Mouse (Mus musculus) neural tube, embryonic 10.5 days (tissue): ENCODE data around the gene Pde7b.
A peak's percentile ranks its signal among the peaks of the same experiment; 100 is the strongest.
"Not testable (repeated sequence)": the region's sequence is repeated elsewhere in the genome, so short reads cannot be mapped to it uniquely, and the experiment has no call there.

Experiments used
- DNase-seq: peaks from one replicate; pipeline ENCODE4 v3.0.0-alpha.2; 2017; ENCODE audit warnings: low spot score; ENCODE audit errors: extremely low spot score

Pde7b gene

DNA sequence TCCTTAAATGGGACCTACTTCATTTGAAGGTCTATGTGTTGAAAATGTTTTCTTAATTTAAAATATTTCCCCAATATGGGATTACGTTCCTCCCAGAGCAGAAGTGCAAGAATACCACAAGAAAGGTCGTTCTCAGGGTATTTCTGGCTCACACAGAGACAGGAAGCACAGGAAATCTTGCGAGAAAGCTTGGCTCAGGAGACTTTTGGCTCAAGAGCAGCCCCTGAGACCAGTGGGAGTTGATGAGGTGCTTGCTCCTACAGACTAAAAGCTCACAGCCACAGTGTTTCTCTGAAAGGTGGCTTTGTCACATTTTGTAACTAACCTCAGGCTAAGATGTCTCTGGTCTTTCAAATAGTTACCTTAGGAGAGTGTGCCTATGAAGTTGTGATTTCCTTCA lies 174.1 kb downstream of the Pde7b start:
- no peak for DNase-seq

GRCm38 (mm10) chr10:20550161-20550560 lies 174.7 kb downstream of the Pde7b start:
- DNase-seq = no peak

GRCm38 (mm10) chr10:20548833-20549710 lies 175.8 kb downstream of the Pde7b start:
- peak; percentile 29 for DNase-seq

DNA sequence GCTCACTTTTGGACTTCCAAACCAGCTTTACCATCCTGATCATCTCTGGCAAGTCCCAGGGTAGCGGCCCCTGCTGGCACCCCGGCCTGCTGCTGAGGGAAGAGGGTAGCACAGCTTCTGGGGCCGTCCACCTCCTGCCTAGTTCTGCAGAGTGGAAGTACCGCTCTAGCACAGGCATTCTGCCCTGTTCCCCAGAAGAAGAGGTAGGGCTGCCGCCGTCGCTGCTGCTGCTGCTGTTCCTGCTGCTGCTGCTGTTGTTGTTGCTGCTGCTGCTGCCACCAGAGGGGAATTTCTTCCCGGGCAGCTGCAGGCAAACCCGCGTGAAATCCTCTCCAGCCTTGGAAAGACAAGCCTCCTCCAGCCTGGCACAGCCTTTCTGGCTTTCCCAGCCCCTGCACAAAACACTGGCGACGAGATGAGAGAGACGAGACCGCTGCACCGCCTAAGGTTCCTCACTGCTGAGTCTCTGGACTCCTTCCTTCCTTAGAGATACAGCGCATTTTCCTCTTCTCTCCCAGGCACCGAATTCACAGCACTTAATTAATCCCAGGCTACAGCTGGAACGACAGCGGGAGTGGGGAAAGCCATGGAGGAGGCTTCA lies 176.8 kb downstream of the Pde7b start:
- peak; percentile 71 for DNase-seq

DNA sequence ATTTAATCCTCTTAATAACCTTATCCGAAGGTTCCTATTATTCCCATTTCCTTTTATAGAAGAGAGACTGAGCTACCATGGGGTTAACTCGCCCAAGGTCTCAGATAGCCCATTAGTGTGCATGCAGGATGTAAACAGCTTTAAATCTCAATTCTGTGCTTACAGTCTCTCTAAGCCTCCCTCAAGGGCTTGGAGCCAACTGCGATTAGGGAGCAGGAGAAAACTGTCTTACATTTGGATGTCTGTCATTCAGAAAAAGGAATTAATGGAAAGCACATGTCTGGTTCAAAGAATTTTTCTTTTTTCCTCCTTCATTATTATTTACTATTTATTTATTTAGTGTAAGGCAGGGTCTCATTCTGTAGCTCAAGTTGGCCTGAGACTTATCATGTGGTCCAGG lies 181.8 kb downstream of the Pde7b start:
- no peak for DNase-seq

DNA sequence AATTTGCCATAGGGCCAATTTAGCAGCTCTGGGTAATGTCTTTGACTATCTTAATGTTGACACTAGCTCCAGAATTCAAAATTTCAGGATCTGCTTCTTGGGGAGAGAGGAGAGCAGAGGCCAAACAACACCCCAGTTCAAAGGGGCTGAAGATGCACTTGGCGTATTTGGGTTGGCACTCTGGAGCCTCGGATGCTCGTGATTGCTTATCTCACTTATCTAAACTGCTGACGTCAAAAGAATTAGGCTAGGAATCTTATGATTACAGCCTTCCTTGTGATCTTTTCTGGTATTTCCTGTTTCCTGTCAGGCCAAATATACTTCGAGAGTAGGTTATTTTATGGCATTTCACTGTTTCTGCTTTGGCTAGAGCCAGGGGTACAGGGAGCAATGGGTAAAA lies 191.1 kb downstream of the Pde7b start:
- no peak for DNase-seq

DNA sequence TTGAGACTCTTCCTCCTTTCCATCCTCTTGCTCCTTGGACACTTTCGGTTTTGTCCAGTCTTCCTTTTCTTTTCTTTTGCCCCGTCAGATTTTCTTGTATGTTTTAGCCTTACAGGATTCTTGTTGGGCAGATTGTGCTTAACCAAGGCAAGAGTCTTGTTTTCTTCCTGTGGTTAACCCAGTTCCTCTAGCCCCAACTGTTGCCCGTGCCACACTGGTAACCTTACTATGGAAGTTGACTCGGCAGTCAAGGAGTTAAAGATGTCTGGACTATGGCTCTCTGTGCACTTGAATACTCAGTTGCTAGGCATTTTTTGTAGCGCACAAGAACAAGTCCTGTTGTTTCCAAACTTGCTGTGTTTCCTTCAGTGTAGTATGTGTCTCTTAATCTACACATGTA lies 193.0 kb downstream of the Pde7b start:
- DNase-seq = no peak

GRCm38 (mm10) chr10:20528544-20529411 lies 196.1 kb downstream of the Pde7b start:
- no peak for DNase-seq

DNA sequence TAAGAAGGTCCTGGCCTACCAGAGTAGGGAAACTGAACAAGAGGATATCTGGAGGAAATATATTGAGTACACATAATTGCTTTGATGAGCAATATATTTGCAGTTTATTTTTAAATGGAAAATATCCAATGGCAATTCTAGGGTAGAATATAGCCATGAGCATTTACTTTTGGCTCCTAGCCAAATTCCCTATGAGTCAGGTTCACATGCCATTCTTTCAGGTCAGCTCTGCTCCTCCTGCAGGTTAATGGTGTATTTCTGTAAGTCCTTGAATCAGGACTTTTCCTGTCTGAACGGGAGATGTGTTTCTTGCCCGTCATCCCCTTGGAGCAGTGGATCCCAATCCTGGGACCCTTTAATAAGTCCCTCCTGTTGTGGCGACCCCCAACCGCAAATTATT lies 197.1 kb downstream of the Pde7b start:
- DNase-seq = no peak

DNA sequence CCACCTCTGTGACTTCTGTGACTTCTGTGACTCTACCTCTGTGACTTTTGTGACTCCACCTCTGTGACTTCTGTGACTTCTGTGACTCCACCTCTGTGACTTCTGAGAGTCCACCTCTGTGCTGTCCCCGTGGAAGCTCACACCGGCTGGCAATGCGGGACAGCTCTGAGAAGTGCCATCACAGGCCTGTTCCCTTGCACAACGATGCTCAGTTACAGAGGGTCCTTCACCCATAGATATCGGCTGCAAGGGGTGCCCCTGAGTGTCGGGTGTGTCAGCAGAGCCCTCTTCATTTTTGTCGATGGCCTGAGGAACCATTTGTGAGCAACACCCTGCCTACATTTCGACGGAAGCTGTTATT lies 206.4 kb downstream of the Pde7b start:
- DNase-seq = no peak

- DNase-seq = not testable (repeated sequence)
Measured at GRCm38 (mm10) chr10:20517756-20518528, 206.9 kb downstream of the Pde7b start.

GRCm38 (mm10) chr10:20513891-20514290 lies 211.0 kb downstream of the Pde7b start:
- DNase-seq = no peak

DNA sequence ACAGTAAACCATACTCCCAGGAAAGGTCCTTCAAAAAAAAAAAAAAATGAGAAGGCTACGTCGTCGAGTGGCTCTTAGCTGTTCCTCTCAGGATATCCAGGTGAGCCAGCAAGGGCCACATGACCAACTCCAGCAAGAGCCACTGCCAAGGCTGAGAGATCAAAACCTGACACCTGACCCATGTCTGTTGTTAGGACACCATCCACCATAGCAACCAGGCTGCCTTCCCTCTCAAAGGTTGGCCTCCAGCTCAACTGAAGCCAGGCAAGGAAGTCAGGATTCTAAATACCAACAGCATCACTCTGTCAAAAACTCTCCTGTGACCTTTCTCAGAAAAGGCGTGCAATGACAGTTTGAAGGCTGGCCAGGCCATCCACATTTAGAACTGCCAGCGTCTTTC lies 211.4 kb downstream of the Pde7b start:
- DNase-seq = no peak

DNA sequence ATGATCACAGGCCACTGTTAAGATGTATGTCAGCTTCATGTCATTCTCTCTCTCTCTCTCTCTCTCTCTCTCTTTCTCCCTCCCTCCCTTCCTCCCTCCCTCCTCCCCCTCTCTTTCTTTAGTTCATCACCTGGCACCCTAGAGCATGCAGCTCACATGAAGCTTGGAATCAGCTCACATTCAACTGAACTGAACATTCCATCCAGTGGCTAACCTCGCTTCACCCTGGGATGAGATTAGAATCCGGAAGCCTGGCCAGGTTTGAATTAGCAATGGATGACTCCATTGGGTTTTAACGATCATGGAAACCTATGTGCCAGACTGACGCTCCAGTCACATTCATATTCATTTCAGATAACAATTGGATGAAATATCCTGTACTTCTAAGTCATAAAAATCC lies 215.1 kb downstream of the Pde7b start:
- no peak for DNase-seq

DNA sequence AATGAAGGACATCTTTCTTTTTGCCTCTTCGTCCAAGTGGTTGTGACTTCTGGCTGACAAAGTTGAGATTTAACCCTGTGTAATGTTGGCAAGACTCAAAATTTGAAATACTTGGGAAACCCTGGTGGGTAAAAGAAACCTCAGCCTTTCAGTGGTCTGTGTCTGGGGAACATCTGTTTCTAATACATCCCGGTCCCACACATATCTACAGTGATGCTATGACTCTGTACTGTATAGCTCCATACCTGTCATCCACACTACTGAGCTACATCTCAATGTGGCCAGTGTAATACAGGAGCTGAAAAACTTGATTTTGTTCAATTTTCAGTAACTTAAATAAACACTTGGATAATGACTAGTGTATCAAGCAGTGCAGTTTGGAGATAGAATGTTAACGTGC lies 216.4 kb downstream of the Pde7b start:
- no peak for DNase-seq

DNA sequence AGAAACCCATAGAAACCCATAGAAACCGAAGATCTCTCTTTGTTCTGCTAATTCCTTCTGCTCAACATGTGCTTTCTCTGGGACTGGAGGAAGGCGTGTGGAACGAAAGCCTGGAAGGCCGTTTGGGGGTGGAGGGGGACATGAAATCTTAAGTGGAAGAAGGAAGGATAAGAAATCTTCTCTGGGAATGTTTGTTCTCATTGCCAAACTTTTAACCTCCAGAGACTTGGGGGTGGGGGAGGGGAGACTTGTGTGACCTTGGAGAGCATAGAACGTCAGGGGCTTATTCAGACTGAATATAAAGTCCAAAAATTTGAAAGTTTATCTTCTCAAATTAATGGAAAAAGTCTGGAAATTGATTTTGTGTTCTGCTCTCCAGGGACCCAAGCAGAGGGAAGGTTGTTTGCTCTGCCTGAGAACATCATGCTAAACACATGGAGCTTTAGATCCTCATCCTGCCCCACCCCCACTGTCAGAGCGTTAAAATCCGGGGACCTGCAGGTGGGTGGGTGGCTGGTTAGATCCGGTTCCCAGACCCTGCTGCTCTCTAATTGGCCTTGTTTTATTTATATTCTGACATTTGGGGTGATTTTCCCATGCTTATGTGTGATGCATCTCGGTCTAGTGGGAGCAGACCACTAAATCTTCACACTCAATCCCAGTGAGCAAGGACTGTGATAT lies 217.0 kb downstream of the Pde7b start:
- DNase-seq = no peak

DNA sequence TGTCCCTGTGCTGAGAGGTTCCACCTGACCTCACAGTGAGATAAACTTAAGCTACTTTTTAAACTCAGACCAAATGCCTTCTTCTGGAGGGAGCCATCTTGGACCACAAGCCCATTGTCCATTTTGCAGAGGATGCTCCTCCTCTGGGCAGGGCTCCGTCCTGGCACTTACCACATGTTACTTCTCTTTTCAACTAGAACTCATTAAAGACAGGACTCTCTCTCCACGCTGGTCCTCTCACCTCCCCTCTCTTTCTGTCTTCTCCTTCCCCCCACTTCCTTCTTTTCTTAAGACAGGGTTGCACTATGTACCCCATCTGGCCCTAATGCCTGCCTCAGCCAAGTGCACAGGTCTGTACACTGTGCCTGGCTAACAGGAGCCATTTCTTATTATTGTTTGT lies 217.8 kb downstream of the Pde7b start:
- no peak for DNase-seq

- DNase-seq = no peak
Measured at GRCm38 (mm10) chr10:20505454-20505853, 219.4 kb downstream of the Pde7b start.

DNA sequence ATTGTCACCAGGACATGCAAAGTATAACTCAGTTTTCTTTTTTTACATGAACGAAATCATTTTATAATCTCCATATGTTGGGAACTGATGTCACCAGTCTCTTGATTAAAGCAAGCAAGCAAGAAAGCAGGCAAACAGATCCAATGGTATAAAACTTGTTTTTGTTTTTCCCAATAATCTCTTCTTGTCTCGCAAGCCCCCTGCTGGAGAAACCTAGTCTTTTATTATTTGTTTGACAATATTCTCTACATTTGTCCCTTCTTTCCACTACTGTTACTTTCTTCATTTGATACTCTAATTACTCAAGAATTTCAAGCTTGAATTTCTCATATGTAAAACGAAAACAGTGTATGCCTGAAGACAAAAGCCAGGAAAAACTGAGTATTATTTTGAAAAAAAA lies 220.1 kb downstream of the Pde7b start:
- no peak for DNase-seq

DNA sequence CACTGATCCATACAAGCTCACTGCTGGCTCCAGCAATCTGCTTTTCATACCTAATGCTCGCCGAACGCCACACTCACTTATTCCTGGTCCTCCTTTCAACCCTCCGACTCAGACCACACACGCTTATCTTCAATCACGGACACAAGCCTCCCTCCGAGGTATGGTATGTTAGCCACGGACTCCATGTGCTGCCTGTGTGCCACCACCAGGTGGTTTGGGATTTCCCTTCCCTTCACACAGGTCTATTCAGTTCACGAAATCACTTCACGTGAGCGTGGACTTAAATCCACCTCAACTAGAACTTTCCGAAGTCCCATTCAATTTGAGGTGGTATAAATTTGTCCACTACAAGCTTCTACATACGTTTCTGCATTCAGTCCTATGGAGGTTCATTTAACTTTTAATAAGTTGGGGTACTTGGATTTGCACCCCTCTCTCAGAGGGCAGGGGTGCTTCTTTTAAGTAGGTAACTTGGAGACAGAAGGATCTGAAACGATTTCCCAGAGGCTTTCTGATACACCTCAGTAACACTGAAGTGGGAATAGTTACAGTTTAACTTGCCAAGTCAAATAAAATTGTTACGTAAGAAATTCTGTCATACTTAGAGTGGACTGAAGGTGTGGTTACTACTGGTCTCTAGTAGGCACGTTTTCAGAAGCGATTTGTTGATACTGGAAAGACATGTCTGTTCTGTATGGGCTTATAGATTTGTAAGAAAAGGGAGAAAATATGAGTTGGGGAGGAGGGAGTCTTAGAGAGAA lies 221.4 kb downstream of the Pde7b start:
- no peak for DNase-seq
